Mouse (Mus musculus): ENCODE measurements at regions not wholly inside any gene's neighbourhood (a gene's known extent, or its start where the extent isn't known, plus 50 kb on each side); places are given as distances from the start of the nearest gene placed in this dataset.
A peak's percentile ranks its signal among the peaks of the same experiment; 100 is the strongest.

- DNase-seq (ENCODE audit: low spot score) = no peak
Measured at GRCm38 (mm10) chr1:151045334-151045733, 52.1 kb upstream of the Hmcn1 start.

- no peak for DNase-seq (ENCODE audit: low spot score)
Measured at GRCm38 (mm10) chr1:151046626-151047025, 53.4 kb upstream of the Hmcn1 start.

- no peak for DNase-seq (ENCODE audit: low spot score)
Measured at GRCm38 (mm10) chr1:151049726-151050506, 56.7 kb upstream of the Hmcn1 start.

GRCm38 (mm10) chr1:151050507-151050816, 57.2 kb upstream of the Hmcn1 start:
- DNase-seq (ENCODE audit: low spot score) = no peak

- DNase-seq (ENCODE audit: low spot score) = no peak
Measured at GRCm38 (mm10) chr1:151053268-151053667, 60.0 kb upstream of the Hmcn1 start.

- no peak for DNase-seq (ENCODE audit: low spot score)
Measured at GRCm38 (mm10) chr1:151055396-151055795, 62.2 kb upstream of the Hmcn1 start.

- DNase-seq (ENCODE audit: low spot score) = no peak
Measured at GRCm38 (mm10) chr1:151059546-151060136, 66.4 kb upstream of the Hmcn1 start.

- DNase-seq (ENCODE audit: low spot score) = no peak
Measured at GRCm38 (mm10) chr1:151065090-151065567, 71.9 kb upstream of the Hmcn1 start.

- DNase-seq (ENCODE audit: low spot score) = no peak
Measured at GRCm38 (mm10) chr1:151066379-151067128, 73.3 kb upstream of the Hmcn1 start.

- no peak for DNase-seq (ENCODE audit: low spot score)
Measured at GRCm38 (mm10) chr1:151074508-151075314, 81.5 kb upstream of the Hmcn1 start.

GRCm38 (mm10) chr1:151075541-151075940, 82.3 kb upstream of the Hmcn1 start:
- no peak for DNase-seq (ENCODE audit: low spot score)

- peak; percentile 82 for DNase-seq (ENCODE audit: low spot score)
Measured at GRCm38 (mm10) chr1:151078909-151079522, 85.8 kb upstream of the Hmcn1 start.

GRCm38 (mm10) chr1:151079614-151080360, 86.6 kb upstream of the Hmcn1 start:
- DNase-seq (ENCODE audit: low spot score) = no peak

- no peak for DNase-seq (ENCODE audit: low spot score)
Measured at GRCm38 (mm10) chr1:151080510-151080980, 87.3 kb upstream of the Hmcn1 start.

GRCm38 (mm10) chr1:151082510-151083033, 89.3 kb upstream of the Hmcn1 start:
- DNase-seq (ENCODE audit: low spot score) = no peak

GRCm38 (mm10) chr1:151083806-151084205, 90.6 kb upstream of the Hmcn1 start:
- no peak for DNase-seq (ENCODE audit: low spot score)

- DNase-seq (ENCODE audit: low spot score) = no peak
Measured at GRCm38 (mm10) chr1:151086111-151086859, 93.0 kb upstream of the Hmcn1 start.

- no peak for DNase-seq (ENCODE audit: low spot score)
Measured at GRCm38 (mm10) chr1:151087151-151087660, 94.0 kb upstream of the Hmcn1 start.

GRCm38 (mm10) chr1:151087811-151088511, 94.4 kb upstream of the Gm47985 start:
- DNase-seq (ENCODE audit: low spot score) = no peak
